Mouse (Mus musculus) liver, adult 2 months (tissue): ENCODE results near the gene Cox8c. TPM values are rescaled to one million over a fixed set of nuclear protein-coding genes. Genes with fewer than 3 reads are reported as not detected.

Experiments used
- DNase-seq: peaks from one replicate; pipeline ENCODE4 v3.0.0-alpha.2; 2011; ENCODE audit warnings: low read depth, low spot score; ENCODE audit errors: extremely low read depth
- H3K27ac ChIP-seq: fragments of 200-500 bp; replicated peaks from 2 replicates; pipeline ENCODE4 v1.5.1; 2012; ENCODE audit warnings: low read depth, mild to moderate bottlenecking, control low read depth, inconsistent platforms, low read length; ENCODE audit not compliant: insufficient read depth
- H3K27me3 ChIP-seq: fragments of 200-500 bp; 2 replicates; pipeline ENCODE4 v1.6.1; 2012; ENCODE audit warnings: mild to moderate bottlenecking, moderate library complexity, low read length, inconsistent platforms; ENCODE audit not compliant: control insufficient read depth, insufficient read depth
- H3K36me3 ChIP-seq: fragments of 200-500 bp; 2 replicates; pipeline ENCODE4 v1.6.1; 2012; ENCODE audit warnings: low read length, inconsistent platforms; ENCODE audit not compliant: control insufficient read depth, insufficient read depth
- H3K4me1 ChIP-seq: fragments of 200-500 bp; 2 replicates; pipeline ENCODE4 v1.6.1; 2011; ENCODE audit warnings: low read length; ENCODE audit not compliant: control insufficient read depth, insufficient read depth
- H3K4me3 ChIP-seq: fragments of 200-500 bp; 2 replicates; pipeline ENCODE4 v1.5.1; 2011; ENCODE audit warnings: low read depth, mild to moderate bottlenecking, control low read depth, low read length, moderate library complexity; ENCODE audit not compliant: insufficient read depth
- H3K79me2 ChIP-seq: fragments of 200-500 bp; 2 replicates; pipeline ENCODE4 v1.6.1; 2012; ENCODE audit warnings: inconsistent platforms, mild to moderate bottlenecking, low read length, moderate library complexity; ENCODE audit not compliant: control insufficient read depth, insufficient read depth
- H3K9ac ChIP-seq: fragments of 200-500 bp; 2 replicates; pipeline ENCODE4 v1.6.1; 2012; ENCODE audit warnings: low read depth, mild to moderate bottlenecking, control low read depth, inconsistent platforms, low read length
- CTCF ChIP-seq: fragments of 200-500 bp; IDR thresholded peaks from 2 replicates; pipeline ENCODE4 v1.5.1; 2011; ENCODE audit warnings: low read depth, low read length, control low read depth
- POLR2A ChIP-seq: fragments of 200-500 bp; IDR thresholded peaks from 2 replicates; pipeline ENCODE4 v1.6.1; 2011; ENCODE audit warnings: low read length, control low read depth; ENCODE audit not compliant: insufficient read depth; ENCODE audit errors: extremely low read depth
- WGBS: fragments of 180-500 bp; shearing (Covaris S2); methylation state at CpG from one replicate; pipeline ENCODE4 v1.1.7; 2018; 5-methylcytosine and 5-hydroxymethylcytosine counted together
- polyA plus RNA-seq: library from polyadenylated mRNA; depleted of rRNA; stranded (reverse); fragments of >200 nt; gene quantifications from 2 replicates; pipeline ENCODE4 v1.2.3, GENCODE M21; 2012; rRNA removed
- total RNA-seq: library from RNA; depleted of rRNA; stranded (reverse); fragments of >200 nt; gene quantifications from 2 replicates; pipeline ENCODE4 v1.2.3, GENCODE M21; 2014; rRNA removed

Gene Cox8c
- total RNA-seq: not detected in 2 replicates
- not detected in 2 replicates for polyA plus RNA-seq

GRCm38 (mm10) chr12:102899091-102899490 lies at the start of gene Cox8c:
TSS of gene Cox8c (plus strand) at chr12:102899316.
- WGBS: 93% methylated on average over 17 of the region's 17 CpGs
- Histone ChIP-seq H3K27ac (no peak within 1 kb of the TSS), H3K27me3 (no peaks in the 10 kb centered on the region), H3K4me1 (no peaks in the 10 kb centered on the region), H3K36me3 (no peaks in the 10 kb centered on the region), H3K79me2 (no peaks in the 10 kb centered on the region), H3K9ac (no peak within 1 kb of the TSS), H3K4me3 (no peak within 1 kb of the TSS)
- TF ChIP-seq CTCF: no peak
- no peak for TF ChIP-seq POLR2A
- DNase-seq: no peak

GRCm38 (mm10) chr12:102860806-102861205 lies 38.3 kb upstream of the Cox8c start:
- Histone ChIP-seq H3K79me2 (peaks cover 20% of the 10 kb centered on the region; the same call in 1 of the 2 replicates), H3K36me3 (no peaks in the 10 kb centered on the region), H3K27me3 (no peaks in the 10 kb centered on the region), H3K27ac (no peak overlapping the region), H3K4me1 (no peaks in the 10 kb centered on the region; the same call in none of the 2 replicates), H3K9ac (no peak overlapping the region), H3K4me3 (no peak overlapping the region)
- TF ChIP-seq POLR2A (no peak), CTCF (no peak)
- peak; percentile 70 for DNase-seq

DNA sequence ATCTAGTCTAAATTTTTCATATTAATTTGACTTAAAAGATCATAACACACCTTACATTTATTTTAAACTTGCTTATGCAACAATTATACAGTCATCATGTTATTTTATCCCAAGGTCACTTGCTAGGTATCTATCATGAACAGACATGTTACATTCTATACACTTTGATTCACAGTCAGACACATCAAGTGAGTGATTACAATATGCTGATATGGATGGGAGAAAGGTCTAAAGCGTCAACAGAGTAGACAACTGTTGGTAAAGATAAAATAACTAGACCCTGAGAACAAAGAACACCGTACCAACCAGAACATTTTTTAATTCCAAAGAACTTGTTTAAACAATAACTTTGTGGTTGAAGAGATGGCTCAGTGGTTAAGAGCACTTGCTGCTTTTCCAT lies 29.3 kb upstream of the Cox8c start:
- Histone ChIP-seq H3K4me3 (no peak overlapping the region), H3K27me3 (no peaks in the 10 kb centered on the region), H3K79me2 (peaks cover 9% of the 10 kb centered on the region; the same call in 1 of the 2 replicates), H3K27ac (no peak overlapping the region), H3K9ac (no peak overlapping the region), H3K4me1 (no peaks in the 10 kb centered on the region; the same call in 1 of the 2 replicates), H3K36me3 (no peaks in the 10 kb centered on the region)
- DNase-seq: no peak
- TF ChIP-seq POLR2A (no peak), CTCF (no peak)
- 55% methylated on average over 2 of the region's 2 CpGs for WGBS

DNA sequence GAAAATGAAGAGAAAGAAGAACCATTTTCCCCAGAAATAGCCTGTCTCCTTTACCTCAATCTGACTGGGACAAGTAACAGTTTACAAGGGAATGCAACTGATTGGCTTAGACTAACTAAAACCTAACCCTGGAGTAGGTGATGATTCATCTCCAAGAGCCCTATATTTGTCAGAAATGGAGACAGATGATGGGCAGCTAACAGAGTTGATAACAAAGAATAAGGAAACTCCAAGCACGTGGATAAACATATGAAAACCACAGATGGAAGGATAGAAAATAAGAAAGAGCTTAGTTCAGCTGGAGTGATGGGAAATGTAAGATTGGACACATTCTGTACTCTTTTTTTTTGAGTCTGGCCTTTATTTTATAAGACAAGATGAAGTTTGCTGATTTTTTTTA lies 28.6 kb upstream of the Cox8c start:
- no peak overlapping the region for H3K4me3 ChIP-seq
- H3K4me1 ChIP-seq: no peaks in the 10 kb centered on the region; the same call in 1 of the 2 replicates
- H3K79me2 ChIP-seq: peaks cover 7% of the 10 kb centered on the region; the same call in 1 of the 2 replicates
- H3K9ac ChIP-seq: no peak overlapping the region
- no peaks in the 10 kb centered on the region for H3K36me3 ChIP-seq
- no peak overlapping the region for H3K27ac ChIP-seq
- H3K27me3 ChIP-seq: no peaks in the 10 kb centered on the region
- 72% methylated on average over 1 of the region's 1 CpGs for WGBS
- TF ChIP-seq POLR2A: no peak
- no peak for TF ChIP-seq CTCF
- no peak for DNase-seq

GRCm38 (mm10) chr12:102877301-102878030 lies 21.6 kb upstream of the Cox8c start:
- Histone ChIP-seq H3K9ac (peak overlapping the region; percentile 100), H3K4me3 (peak overlapping the region; percentile 81), H3K36me3 (no peaks in the 10 kb centered on the region), H3K27ac (peak overlapping the region; percentile 54), H3K79me2 (peaks cover 20% of the 10 kb centered on the region; the same call in 1 of the 2 replicates), H3K27me3 (no peaks in the 10 kb centered on the region), H3K4me1 (peaks cover 7% of the 10 kb centered on the region)
- DNase-seq: peak; percentile 43
- 3% methylated on average over 70 of the region's 70 CpGs for WGBS
- TF ChIP-seq CTCF: no peak
- TF ChIP-seq POLR2A: no peak

GRCm38 (mm10) chr12:102878031-102878823 lies 20.9 kb upstream of the Cox8c start, which contains the start of gene Btbd7:
TSS of gene Btbd7 (minus strand) at chr12:102878471.
- peak; percentile 34 for TF ChIP-seq POLR2A
- TF ChIP-seq CTCF: no peak
- Histone ChIP-seq H3K27me3 (no peaks in the 10 kb centered on the region), H3K9ac (peak within 1 kb of the TSS; percentile 100), H3K4me1 (peaks cover 7% of the 10 kb centered on the region), H3K4me3 (peak within 1 kb of the TSS; percentile 81), H3K27ac (peak within 1 kb of the TSS; percentile 93), H3K36me3 (no peaks in the 10 kb centered on the region), H3K79me2 (peaks cover 20% of the 10 kb centered on the region; the same call in 1 of the 2 replicates)
- peak; percentile 68 for DNase-seq
- 3% methylated on average over 94 of the region's 95 CpGs for WGBS
